Mouse (Mus musculus) layer of hippocampus, adult 2 months (tissue): ENCODE data around the gene Vmn2r88. TPM values are rescaled to one million over a fixed set of nuclear protein-coding genes. Genes with fewer than 3 reads are reported as not detected.
"Not testable (repeated sequence)": the region's sequence is repeated elsewhere in the genome, so short reads cannot be mapped to it uniquely, and the experiment has no call there.

Experiments
- DNase-seq, 2 experiments: peaks; one replicate each; pipeline ENCODE4 v3.0.0; 2022; ENCODE audit warnings: low spot score in 2 of 2
- H3K27ac ChIP-seq: fragments of 200-600 bp; 2 replicates; pipeline ENCODE4 v1.8.1; 2022
- H3K4me3 ChIP-seq: fragments of 200-600 bp; 2 replicates; pipeline ENCODE4 v1.8.1; 2022; ENCODE audit warnings: mild to moderate bottlenecking
- CTCF ChIP-seq: fragments of 200-600 bp; conservative IDR thresholded peaks from 2 replicates; pipeline ENCODE4 v1.8.1; 2022; ENCODE audit warnings: antibody characterized with exemption, mild to moderate bottlenecking, moderate library complexity
- long read RNA-seq, 2 experiments: library from polyadenylated mRNA; stranded (forward); transcript quantifications; one replicate each; pipeline ENCODE4 v2.0.0; 2021; ENCODE audit warnings: borderline mapping rate in 2 of 2
- total RNA-seq, 2 experiments: library from RNA; stranded (reverse); gene quantifications; 2 replicates each; pipeline ENCODE4 v1.2.3; 2021

Gene Vmn2r88
- not detected for total RNA-seq
- long read RNA-seq, experiment 1, result 0 reads
- long read RNA-seq, experiment 2, result 0 reads

GRCm38 (mm10) chr14:51410520-51410919 lies at the start of gene Vmn2r88:
Vmn2r88 (plus strand) TSS chr14:51410820.
- TF ChIP-seq CTCF, result no peak

GRCm38 (mm10) chr14:51361456-51361855 lies 49.2 kb upstream of the Vmn2r88 start, which contains the start of gene Gm7247:
Gm7247 (plus strand) TSS chr14:51361756.
- TF ChIP-seq CTCF, result no peak
- DNase-seq, result no peak
- Histone ChIP-seq H3K4me3 (no peak within 1 kb of the TSS), H3K27ac (no peak within 1 kb of the TSS)

More at GRCm38 (mm10) chr14:51410520-51410919, at the start of gene Vmn2r88:
- no peak within 1 kb of the TSS for H3K27ac ChIP-seq
- no peak within 1 kb of the TSS for H3K4me3 ChIP-seq
- DNase-seq, result no peak

GRCm38 (mm10) chr14:51382805-51383204 lies 27.8 kb upstream of the Vmn2r88 start:
- no peak overlapping the region for H3K4me3 ChIP-seq
- DNase-seq, result no peak
- TF ChIP-seq CTCF, result no peak
- H3K27ac ChIP-seq, result no peak overlapping the region

GRCm38 (mm10) chr14:51384351-51384750 lies 26.3 kb upstream of the Vmn2r88 start:
- DNase-seq, result no peak
- Histone ChIP-seq H3K4me3 (no peak overlapping the region), H3K27ac (no peak overlapping the region)
- no peak for TF ChIP-seq CTCF

GRCm38 (mm10) chr14:51385741-51386140 lies 24.9 kb upstream of the Vmn2r88 start:
- TF ChIP-seq CTCF, result no peak
- DNase-seq, result no peak
- Histone ChIP-seq H3K4me3 (no peak overlapping the region), H3K27ac (no peak overlapping the region)

GRCm38 (mm10) chr14:51387768-51388167 lies 22.9 kb upstream of the Vmn2r88 start:
- TF ChIP-seq CTCF, result no peak
- Histone ChIP-seq H3K27ac (no peak overlapping the region), H3K4me3 (no peak overlapping the region)
- no peak for DNase-seq

- DNase-seq, result no peak
- Histone ChIP-seq H3K27ac (no peak overlapping the region), H3K4me3 (no peak overlapping the region)
- no peak for TF ChIP-seq CTCF
Measured at GRCm38 (mm10) chr14:51388222-51388621, 22.4 kb upstream of the Vmn2r88 start.

GRCm38 (mm10) chr14:51423885-51424284 lies 13.3 kb downstream of the Vmn2r88 start:
- Histone ChIP-seq H3K27ac (no peak overlapping the region), H3K4me3 (no peak overlapping the region)
- no peak for DNase-seq
- no peak for TF ChIP-seq CTCF

GRCm38 (mm10) chr14:51430138-51430537 lies 19.5 kb downstream of the Vmn2r88 start:
- not testable (repeated sequence) for H3K27ac ChIP-seq, H3K4me3 ChIP-seq, DNase-seq

GRCm38 (mm10) chr14:51434546-51434945 lies 23.9 kb downstream of the Vmn2r88 start:
- no peak for DNase-seq
- Histone ChIP-seq H3K27ac (no peak overlapping the region), H3K4me3 (no peak overlapping the region)
- TF ChIP-seq CTCF, result no peak

GRCm38 (mm10) chr14:51435020-51435419 lies 24.4 kb downstream of the Vmn2r88 start:
- DNase-seq, result no peak
- no peak overlapping the region for H3K27ac ChIP-seq
- no peak overlapping the region for H3K4me3 ChIP-seq
- TF ChIP-seq CTCF, result no peak

- no peak overlapping the region for H3K27ac ChIP-seq
- DNase-seq, result no peak
- TF ChIP-seq CTCF, result no peak
- H3K4me3 ChIP-seq, result no peak overlapping the region
Measured at GRCm38 (mm10) chr14:51438955-51439354, 28.3 kb downstream of the Vmn2r88 start.

GRCm38 (mm10) chr14:51451557-51451956 lies 40.9 kb downstream of the Vmn2r88 start, which contains the start of gene Vmn2r89:
Vmn2r89 (plus strand) TSS chr14:51451857.
- H3K4me3 ChIP-seq, result not testable (repeated sequence)

More at GRCm38 (mm10) chr14:51451557-51451956, 40.9 kb downstream of the Vmn2r88 start, which contains the start of gene Vmn2r89:
- DNase-seq, H3K27ac ChIP-seq: not testable (repeated sequence)

Other genes starting within 250 kb of the Vmn2r88 start
- under 1 TPM in 1 of 2 experiments, not detected in 1; 0.51 TPM for gene Rnase2b, start 248.6 kb upstream of the Vmn2r88 start, total RNA-seq
- not detected for gene Ang2, start 211.7 kb upstream of the Vmn2r88 start, total RNA-seq
- not detected for gene Ear14, start 207.4 kb upstream of the Vmn2r88 start, total RNA-seq
- gene Rnase2a, start 154.7 kb upstream of the Vmn2r88 start, total RNA-seq, result not detected
- gene Gm7247, start 49.1 kb upstream of the Vmn2r88 start, total RNA-seq, result not detected
- gene Vmn2r89, start 41.0 kb downstream of the Vmn2r88 start, total RNA-seq, result not detected
- gene Gm5622, start 142.0 kb downstream of the Vmn2r88 start, total RNA-seq, result not detected
- not detected for gene Gm17175, start 163.2 kb downstream of the Vmn2r88 start, total RNA-seq
- gene Gm17174, start 181.3 kb downstream of the Vmn2r88 start, total RNA-seq, result not detected
- not detected for gene Gm17078, start 200.5 kb downstream of the Vmn2r88 start, total RNA-seq
- not detected for gene Gm4181, start 224.8 kb downstream of the Vmn2r88 start, total RNA-seq